Mouse (Mus musculus): ENCODE measurements around the gene Cnn2.

DNA sequence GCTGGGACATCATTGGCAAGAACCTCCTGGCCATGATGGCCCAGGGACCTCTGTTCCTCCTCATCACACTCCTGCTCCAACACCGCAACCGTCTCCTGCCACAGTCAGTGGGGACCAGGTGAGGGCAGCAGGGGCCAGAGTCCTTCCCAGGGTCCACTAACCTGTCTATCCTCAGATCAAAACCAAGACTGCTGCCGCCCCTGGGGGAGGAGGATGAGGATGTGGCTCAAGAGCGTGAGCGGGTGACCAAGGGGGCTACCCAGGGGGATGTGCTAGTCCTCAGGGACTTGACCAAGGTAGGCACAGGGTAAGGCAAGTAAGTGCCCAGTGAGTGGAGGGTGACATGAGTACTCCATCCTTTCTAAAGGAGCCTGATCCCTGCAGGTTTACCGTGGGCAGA lies 23.4 kb downstream of the Cnn2 start:
- no peak for TF ChIP-seq E2F4 (IDR thresholded peaks at IDR 0.05; ENCODE audit: insufficient read depth)
- TF ChIP-seq POLR2A (IDR thresholded peaks at IDR 0.05; ENCODE audit: insufficient read length, low read depth), result no peak

Measured in myocyte (in vitro differentiated cells).